Mouse (Mus musculus): ENCODE measurements around the gene Pfdn2.

Pfdn2 gene

DNA sequence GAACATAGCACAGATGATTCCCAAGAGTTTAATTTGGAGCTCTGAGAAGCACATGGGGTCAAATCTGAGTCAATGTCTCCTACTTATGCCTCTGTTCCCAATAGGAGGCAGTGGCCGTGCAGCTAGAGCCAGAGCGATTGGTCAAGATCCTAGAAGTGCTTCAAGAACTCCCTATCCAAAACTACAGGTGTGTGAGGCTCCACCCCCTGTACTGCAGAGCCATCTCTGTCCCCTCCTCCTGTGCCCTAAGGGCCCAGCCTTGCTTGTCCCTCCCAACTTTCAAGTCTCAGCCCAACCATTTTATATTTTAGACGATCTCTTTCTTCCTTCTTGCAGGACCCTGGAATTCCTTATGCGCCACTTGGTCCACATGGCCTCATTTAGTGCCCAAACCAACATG lies 56.4 kb downstream of the Pfdn2 start:
- in situ Hi-C loops (cut with MboI; ENCODE audit: low sequenced_read_pairs): no loop called here

DNA sequence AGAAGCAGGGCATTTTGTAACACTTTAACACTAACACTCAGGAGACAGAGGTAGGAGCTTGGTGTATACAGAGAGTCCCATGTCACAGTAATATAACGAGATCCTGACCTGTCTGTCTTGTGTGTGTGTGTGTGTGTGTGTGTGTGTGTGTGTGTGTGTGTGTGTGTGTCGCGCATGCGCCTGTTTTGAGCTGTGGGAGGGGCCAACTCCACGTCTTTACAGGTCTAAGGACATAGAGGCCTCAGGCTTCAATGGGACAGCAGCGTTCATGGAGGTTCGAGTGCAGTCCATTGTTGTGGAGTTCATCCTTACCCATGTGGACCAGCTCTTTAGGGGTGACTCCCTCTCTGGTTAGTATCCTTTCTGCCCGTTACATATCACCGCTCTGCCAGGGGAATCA lies 57.5 kb downstream of the Pfdn2 start:
- in situ Hi-C loops (cut with MboI; ENCODE audit: low sequenced_read_pairs): no loop called here

DNA sequence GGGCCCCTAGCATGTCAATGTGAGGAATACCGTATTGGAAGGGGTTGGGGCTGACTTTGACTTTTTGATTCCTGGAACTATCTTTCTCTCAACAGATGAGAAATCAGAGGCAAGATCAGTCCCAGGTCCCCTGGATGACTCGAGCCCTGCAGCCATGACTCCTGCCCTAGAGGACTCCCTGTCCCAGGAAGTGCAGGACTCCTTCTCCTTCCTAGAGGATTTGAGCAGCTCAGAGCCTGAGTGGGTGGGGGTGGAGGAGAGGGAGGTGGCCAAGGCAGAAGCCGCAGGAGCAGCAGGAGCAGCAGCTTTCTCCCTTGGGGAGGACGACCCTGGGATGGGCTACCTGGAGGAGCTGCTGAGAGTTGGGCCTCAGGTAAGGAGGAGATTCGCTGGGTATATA lies 61.8 kb downstream of the Pfdn2 start:
- in situ Hi-C loops (cut with MboI; ENCODE audit: low sequenced_read_pairs): no loop called here
